Mouse (Mus musculus) lung, embryonic 15.5 days (tissue): Measurements from ENCODE around the gene Cask. TPM values are rescaled to one million over a fixed set of nuclear protein-coding genes. Genes with fewer than 3 reads are reported as not detected.

Source experiments
- ATAC-seq: fragments of 200-750 bp; cut with Nextera tagmentation; 2 replicates; pipeline ENCODE4 v1.8.0; 2017; ENCODE audit warnings: moderate number of reproducible peaks, borderline replicate concordance; ENCODE audit not compliant: low FRiP score, low TSS enrichment; ENCODE audit errors: extremely low read depth
- H3K27ac ChIP-seq: fragments of 300-500 bp; sonication (generic); 2 replicates; pipeline ENCODE4 v1.5.1; 2015; ENCODE audit warnings: moderate library complexity, mild to moderate bottlenecking, inconsistent platforms
- H3K27me3 ChIP-seq: fragments of 300-500 bp; sonication (generic); 2 replicates; pipeline ENCODE4 v1.6.1; 2015; ENCODE audit warnings: inconsistent platforms
- H3K36me3 ChIP-seq: fragments of 300-500 bp; sonication (generic); 2 replicates; pipeline ENCODE4 v1.6.1; 2015; ENCODE audit warnings: inconsistent platforms
- H3K4me1 ChIP-seq: fragments of 300-500 bp; sonication (generic); 2 replicates; pipeline ENCODE4 v1.6.1; 2015; ENCODE audit warnings: inconsistent platforms
- H3K4me2 ChIP-seq: fragments of 300-500 bp; sonication (generic); 2 replicates; pipeline ENCODE4 v1.6.1; 2015; ENCODE audit warnings: inconsistent platforms, mild to moderate bottlenecking, moderate library complexity
- H3K4me3 ChIP-seq: fragments of 300-500 bp; sonication (generic); 2 replicates; pipeline ENCODE4 v1.5.1; 2015; ENCODE audit warnings: mild to moderate bottlenecking, inconsistent platforms
- H3K9ac ChIP-seq: fragments of 300-500 bp; sonication (generic); 2 replicates; pipeline ENCODE4 v1.6.1; 2015; ENCODE audit warnings: inconsistent platforms
- H3K9me3 ChIP-seq: fragments of 300-500 bp; sonication (generic); 2 replicates; pipeline ENCODE4 v1.6.1; 2016; ENCODE audit warnings: inconsistent platforms
- WGBS: fragments of 180-500 bp; shearing (Covaris S2); methylation state at CpG from one replicate; pipeline ENCODE4 v1.1.7; 2015; 5-methylcytosine and 5-hydroxymethylcytosine counted together
- microRNA-seq: library from miRNA; unstranded; fragments of <30 nt; microRNA quantifications from one replicate; pipeline ENCODE4, GENCODE M21; 2016
- polyA plus RNA-seq: library from polyadenylated mRNA; unstranded; fragments of >200 nt; fragmentation: Nextera tagmentation; extraction: Ambion mirVana; gene quantifications from 2 replicates; pipeline ENCODE4 v1.2.1, GENCODE M21; 2015

Gene Cask
- polyA plus RNA-seq, 1 experiment from 2014 or later, result 11.6 TPM

DNA sequence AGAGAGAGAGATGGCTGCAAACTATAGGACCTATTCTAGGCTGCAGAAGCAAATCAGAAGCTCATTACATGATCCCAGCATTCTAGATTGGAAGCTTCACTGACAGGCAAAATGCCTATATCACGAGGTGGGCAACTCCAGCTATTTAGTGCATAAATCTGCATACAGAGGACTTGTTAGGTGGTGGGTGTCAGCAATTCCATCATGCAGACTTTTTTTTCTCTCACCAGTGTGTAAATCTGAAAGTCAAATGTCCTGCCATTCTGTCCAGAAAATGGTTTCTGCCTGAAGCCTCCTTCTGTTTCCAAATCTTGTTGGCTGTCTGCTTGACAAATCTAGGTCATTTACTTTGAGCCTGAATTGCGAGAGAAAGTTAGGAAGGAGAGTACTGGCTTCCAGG lies 373.6 kb downstream of the Cask start:
- no peak overlapping the region for H3K4me3 ChIP-seq
- no peak overlapping the region for H3K4me2 ChIP-seq
- no peak for ATAC-seq
- H3K27ac ChIP-seq, result no peak overlapping the region
- H3K9ac ChIP-seq, result no peak overlapping the region
- peaks cover 4% of the 10 kb centered on the region; the same call in 1 of the 2 replicates for H3K27me3 ChIP-seq
- H3K4me1 ChIP-seq, result no peaks in the 10 kb centered on the region
- WGBS, result 58% methylated on average over 2 of the region's 2 CpGs
- H3K9me3 ChIP-seq, result no peaks in the 10 kb centered on the region
- H3K36me3 ChIP-seq, result no peaks in the 10 kb centered on the region

- no peak for ATAC-seq
- H3K4me2 ChIP-seq, result no peak overlapping the region
- no peak overlapping the region for H3K27ac ChIP-seq
- no peaks in the 10 kb centered on the region for H3K36me3 ChIP-seq
- H3K4me3 ChIP-seq, result no peak overlapping the region
- WGBS, result 44% methylated on average over 1 of the region's 1 CpGs
- H3K27me3 ChIP-seq, result peaks cover 4% of the 10 kb centered on the region; the same call in 1 of the 2 replicates
- no peaks in the 10 kb centered on the region for H3K4me1 ChIP-seq
- H3K9me3 ChIP-seq, result no peaks in the 10 kb centered on the region
- no peak overlapping the region for H3K9ac ChIP-seq
These were observed 375.8 kb downstream of the Cask start for GRCm38 (mm10) chrX:13475382-13475781.

- H3K9ac ChIP-seq, result no peak overlapping the region
- H3K27ac ChIP-seq, result no peak overlapping the region
- H3K4me1 ChIP-seq, result 0 out of 2 replicates have a peak, but pooled peaks cover 5% of the 10 kb centered on the region
- WGBS, result 32% methylated on average over 4 of the region's 4 CpGs
- H3K9me3 ChIP-seq, result no peaks in the 10 kb centered on the region
- H3K4me2 ChIP-seq, result no peak overlapping the region
- H3K36me3 ChIP-seq, result no peaks in the 10 kb centered on the region
- peak; percentile 31; the same call in 1 of the 2 replicates for ATAC-seq
- 0 out of 2 replicates have a peak, but pooled peaks cover 2% of the 10 kb centered on the region for H3K27me3 ChIP-seq
- no peak overlapping the region for H3K4me3 ChIP-seq
These were observed 378.4 kb downstream of the Cask start for GRCm38 (mm10) chrX:13472751-13473225.

DNA sequence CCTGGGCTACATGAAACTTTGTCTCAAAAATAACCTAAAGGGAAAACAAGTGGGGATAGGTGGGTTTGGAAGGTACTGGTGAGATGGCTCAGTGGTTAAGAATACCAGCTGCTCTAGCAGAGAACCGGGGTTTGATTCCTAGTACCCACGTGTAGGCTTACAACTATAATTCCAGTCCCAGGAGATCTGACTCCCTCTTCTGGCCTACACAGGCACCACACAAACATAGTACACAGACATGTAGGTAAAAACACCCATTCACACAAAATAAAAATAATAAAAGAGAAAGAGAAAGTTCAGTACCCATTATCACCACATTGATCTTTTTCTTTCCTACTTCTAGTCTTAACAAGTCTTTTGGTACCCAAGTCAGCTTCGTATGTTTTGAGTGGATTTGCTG lies 379.2 kb downstream of the Cask start:
- 0 out of 2 replicates have a peak, but pooled peaks cover 5% of the 10 kb centered on the region for H3K4me1 ChIP-seq
- WGBS, result 70% methylated on average over 3 of the region's 3 CpGs
- H3K27me3 ChIP-seq, result 0 out of 2 replicates have a peak, but pooled peaks cover 4% of the 10 kb centered on the region
- H3K9me3 ChIP-seq, result no peaks in the 10 kb centered on the region
- no peak overlapping the region for H3K4me2 ChIP-seq
- H3K4me3 ChIP-seq, result no peak overlapping the region
- no peak overlapping the region for H3K9ac ChIP-seq
- H3K27ac ChIP-seq, result no peak overlapping the region
- H3K36me3 ChIP-seq, result no peaks in the 10 kb centered on the region
- no peak for ATAC-seq

DNA sequence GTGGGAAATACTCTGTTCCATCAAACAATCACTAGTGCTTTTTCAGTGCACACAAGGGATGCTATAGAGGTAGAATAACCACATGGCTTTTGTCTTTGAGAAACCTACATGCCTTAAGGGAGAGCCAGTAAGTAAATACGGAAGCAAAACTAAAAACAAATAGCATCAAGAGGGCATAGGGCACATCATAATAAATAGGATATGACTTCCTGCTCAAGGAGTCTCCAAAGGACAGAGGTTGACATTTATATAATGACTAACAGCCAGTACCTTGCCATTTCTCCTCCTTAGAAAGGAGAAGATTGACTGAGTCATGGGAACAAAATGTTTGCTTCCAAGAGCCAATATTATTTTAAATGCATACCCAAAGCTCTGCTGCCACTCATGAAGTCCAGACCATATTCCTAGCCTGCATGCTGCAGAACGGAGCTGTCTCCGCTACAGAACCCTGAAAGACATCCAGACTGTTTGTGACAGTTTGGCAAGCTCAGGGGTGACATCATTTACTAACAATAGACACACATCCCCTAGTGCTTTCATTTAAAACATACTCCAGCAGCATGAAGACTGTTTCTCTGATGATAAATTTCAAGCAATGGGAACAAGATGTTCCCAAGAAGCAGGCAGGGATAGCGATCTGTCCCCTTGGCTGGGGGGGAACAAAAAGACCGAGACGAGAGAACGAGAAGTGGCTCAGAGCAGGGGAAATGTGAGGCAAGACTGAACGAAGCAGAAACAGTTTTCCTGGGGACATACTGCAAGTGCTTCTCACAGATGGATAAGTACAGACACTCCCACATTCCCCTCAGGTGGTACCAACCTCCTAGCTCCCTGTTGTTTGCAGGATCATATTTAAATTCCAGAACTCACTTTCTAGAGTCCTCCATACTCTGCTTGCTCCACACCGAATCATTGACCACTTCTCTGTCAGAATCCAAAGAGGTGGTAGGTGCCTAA lies 381.7 kb downstream of the Cask start:
- Histone ChIP-seq H3K4me3 (no peak overlapping the region), H3K4me1 (0 out of 2 replicates have a peak, but pooled peaks cover 5% of the 10 kb centered on the region), H3K36me3 (no peaks in the 10 kb centered on the region), H3K4me2 (peak overlapping the region; percentile 22; the same call in 1 of the 2 replicates), H3K9me3 (no peaks in the 10 kb centered on the region), H3K27ac (0 out of 2 replicates have a peak overlapping the region, but pooled peaks have one; percentile 41), H3K27me3 (0 out of 2 replicates have a peak, but pooled peaks cover 4% of the 10 kb centered on the region), H3K9ac (no peak overlapping the region)
- WGBS, result 46% methylated on average over 9 of the region's 9 CpGs
- peak; percentile 73; the same call in 1 of the 2 replicates for ATAC-seq

- no peak for ATAC-seq
- Histone ChIP-seq H3K27ac (peak overlapping the region; percentile 13; the same call in 1 of the 2 replicates), H3K4me3 (no peak overlapping the region), H3K27me3 (0 out of 2 replicates have a peak, but pooled peaks cover 4% of the 10 kb centered on the region), H3K4me2 (no peak overlapping the region), H3K9me3 (no peaks in the 10 kb centered on the region), H3K9ac (no peak overlapping the region), H3K36me3 (no peaks in the 10 kb centered on the region), H3K4me1 (0 out of 2 replicates have a peak, but pooled peaks cover 5% of the 10 kb centered on the region)
- 67% methylated on average over 6 of the region's 6 CpGs for WGBS
These were observed 384.0 kb downstream of the Cask start for GRCm38 (mm10) chrX:13467121-13467571.

Small RNA genes within 50 kb of the gene (microRNA-seq; reads per million reads assigned to microRNA genes)
- gene Gm25246, result not detected

Other genes with a start within 250 kb of the Cask start
- 2.0 and 2.2 TPM in 2 replicates for gene Gpr34, start 219.3 kb downstream of the Cask start, polyA plus RNA-seq
- 0.26 and 0.42 TPM in 2 replicates for gene Gpr82, start 190.0 kb downstream of the Cask start, polyA plus RNA-seq